Mouse (Mus musculus) small intestine, adult 2 months (tissue): ENCODE measurements around the gene Pip5k1c.

ENCODE experiments used
- CTCF ChIP-seq: fragments of 200-500 bp; IDR thresholded peaks from 2 replicates; pipeline ENCODE4 v1.5.1; 2012; ENCODE audit warnings: low read depth, mild to moderate bottlenecking, control low read depth, inconsistent platforms, low read length, moderate library complexity, mixed read lengths; ENCODE audit not compliant: insufficient replicate concordance, insufficient read length; ENCODE audit errors: extremely low read depth
- POLR2A ChIP-seq: fragments of 200-500 bp; IDR thresholded peaks from 2 replicates; pipeline ENCODE4 v1.6.1; 2012; ENCODE audit warnings: low read depth, mild to moderate bottlenecking, control low read depth, inconsistent platforms, low read length, moderate library complexity

- TF ChIP-seq CTCF (no peak), POLR2A (no peak)
Observed at GRCm38 (mm10) chr10:81344421-81345161, 51.8 kb downstream of the Pip5k1c start.
